Mouse (Mus musculus) kidney, postnatal 25 days (tissue): ENCODE measurements around the gene Ptges3.
"Not testable (repeated sequence)": the region's sequence is repeated elsewhere in the genome, so short reads cannot be mapped to it uniquely, and the experiment has no call there.

Experiments used
- DNase-seq, 2 experiments: peaks; one replicate each; pipeline ENCODE4 v3.0.0; 2021; ENCODE audit warnings: mixed read lengths in 2 of 2

Gene Ptges3

DNA sequence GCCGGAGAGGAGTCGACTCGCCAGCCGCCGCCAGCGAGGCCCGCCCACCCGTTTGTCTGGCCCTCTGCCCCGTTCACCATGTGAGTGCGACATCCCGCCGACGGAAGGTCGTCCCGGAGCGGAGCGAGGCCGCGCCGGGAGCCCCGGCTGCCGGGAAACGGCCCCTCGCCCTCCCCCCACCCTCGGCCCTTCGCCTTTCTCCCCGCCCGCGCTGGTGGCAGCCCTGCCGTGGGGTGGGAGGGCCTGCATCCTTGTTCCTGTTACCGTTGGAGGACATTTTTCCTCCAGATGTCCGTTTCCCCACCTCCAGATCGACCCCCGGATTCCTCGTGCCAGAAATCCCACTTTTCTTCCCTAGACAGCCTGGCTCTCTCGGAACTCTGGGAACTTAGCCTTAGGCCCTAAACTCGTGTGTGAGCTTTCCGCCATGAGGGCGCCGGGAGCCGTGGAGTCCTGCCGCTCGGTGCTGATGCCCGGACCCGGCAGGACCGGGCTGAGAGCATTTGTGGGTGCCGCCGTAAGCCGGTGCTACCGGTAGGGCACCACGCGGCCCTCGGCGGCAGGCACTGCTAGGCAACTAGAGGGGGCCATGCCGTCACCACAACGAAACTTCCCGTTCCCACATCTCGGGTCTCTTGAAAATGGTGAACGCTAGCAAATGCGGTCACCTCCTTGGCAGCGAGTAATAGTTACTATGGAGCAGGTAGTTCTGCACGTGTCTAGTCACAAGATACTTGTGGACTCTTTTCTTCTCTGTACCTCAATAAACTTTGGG, 640 bp downstream of the Ptges3 start:
- peak; percentile 50 to 71 for DNase-seq

GRCm38 (mm10) chr10:128061109-128061508, 2.4 kb downstream of the Ptges3 start:
- DNase-seq: no peak

DNA sequence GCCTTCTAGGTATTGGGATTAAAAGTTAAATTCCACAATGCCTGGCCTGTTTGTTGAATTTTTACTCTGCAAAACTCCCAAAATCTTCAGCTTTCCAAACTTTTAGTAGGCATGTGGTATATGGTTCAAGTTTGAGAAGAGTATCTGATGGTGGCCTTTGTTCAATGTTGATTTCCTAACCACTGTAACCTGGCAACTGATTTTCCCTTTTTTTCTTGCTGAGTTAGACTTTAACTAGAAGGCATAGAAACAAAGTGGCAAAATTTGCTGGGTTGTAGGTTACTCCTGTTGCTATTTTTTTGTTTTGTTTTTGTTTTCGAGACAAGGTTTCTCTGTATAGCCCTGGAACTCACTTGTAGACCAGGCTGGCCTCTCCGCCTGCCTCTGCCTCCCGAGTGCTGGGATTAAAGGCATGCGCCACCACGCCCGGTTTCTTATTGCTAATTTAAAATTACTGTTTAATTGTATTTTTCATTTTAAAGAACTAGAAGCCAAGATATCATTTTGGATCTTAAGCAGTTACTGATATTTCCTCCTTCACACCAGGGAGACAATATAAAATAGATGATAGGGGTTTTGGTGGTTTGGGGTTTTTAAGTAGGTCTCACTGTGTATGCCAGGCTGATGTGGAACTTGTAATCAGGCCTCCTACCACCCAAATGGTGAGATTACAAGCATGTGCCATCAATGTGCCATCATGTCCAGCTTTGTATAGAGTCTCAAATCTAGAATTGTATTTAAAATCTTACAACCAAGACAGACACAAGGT, 3.7 kb downstream of the Ptges3 start:
- DNase-seq: no peak

GRCm38 (mm10) chr10:128066072-128066471, 7.3 kb downstream of the Ptges3 start:
- no peak for DNase-seq

DNA sequence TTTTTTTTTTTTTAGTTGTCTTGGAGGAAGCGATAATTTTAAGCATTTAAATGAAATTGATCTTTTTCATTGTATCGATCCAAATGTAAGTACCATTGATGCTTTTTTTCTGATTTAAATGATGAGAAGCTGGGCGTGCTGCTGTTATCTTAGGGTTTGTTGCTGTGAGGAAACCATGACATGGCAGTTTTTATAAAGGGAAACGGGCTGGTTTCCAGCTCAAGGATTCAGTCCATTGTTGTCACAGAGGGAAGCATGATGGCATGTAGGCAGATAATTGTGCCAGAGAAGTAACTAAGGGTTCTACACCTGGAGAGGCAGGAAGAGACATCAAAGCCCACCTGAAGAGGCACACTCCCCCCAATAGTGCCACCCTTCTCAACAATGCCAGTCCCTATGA, 10.4 kb downstream of the Ptges3 start:
- DNase-seq: no peak

DNA sequence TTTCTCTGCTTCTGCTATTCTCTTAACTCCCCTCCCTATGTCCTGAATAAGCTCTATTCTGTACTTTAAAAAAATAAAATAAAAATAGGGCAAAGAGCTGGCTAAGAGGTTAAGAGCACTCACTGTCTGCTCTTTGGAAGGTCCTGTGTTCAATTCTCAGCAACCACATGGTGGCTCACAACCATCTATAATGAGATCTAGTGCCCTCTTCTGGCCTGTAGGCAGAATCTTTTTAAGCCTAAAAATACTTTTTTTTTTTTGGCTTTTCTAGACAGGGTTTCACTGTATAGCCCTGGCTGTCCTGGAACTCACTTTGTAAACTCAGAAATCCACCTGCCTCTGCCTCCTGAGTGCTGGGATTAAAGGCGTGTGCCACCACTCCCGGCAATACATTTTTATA, 11.7 kb downstream of the Ptges3 start:
- not testable (repeated sequence) for DNase-seq

- not testable (repeated sequence) for DNase-seq
Observed at GRCm38 (mm10) chr10:128078269-128078668, 19.5 kb downstream of the Ptges3 start.

DNA sequence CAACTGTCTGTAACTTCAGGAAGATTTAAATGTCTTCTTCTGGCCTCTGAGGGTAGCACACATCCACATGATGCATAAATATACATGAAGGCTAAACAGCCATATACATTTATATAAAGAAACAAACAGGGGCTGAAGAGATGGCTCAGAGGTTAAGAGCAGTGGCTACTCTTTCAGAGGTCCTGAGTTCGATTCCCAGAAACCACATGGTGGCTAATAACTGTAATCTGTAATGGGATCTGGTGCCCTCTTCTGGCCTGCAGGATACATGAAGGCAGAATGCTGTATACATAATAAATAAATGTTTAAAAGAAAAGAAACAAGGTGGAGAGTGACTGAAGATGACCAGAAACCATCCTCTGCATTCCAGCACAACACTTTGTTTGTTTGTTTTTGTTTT, 21.7 kb downstream of the Ptges3 start:
- peak in 1 of 2 experiments; percentile 57 for DNase-seq

- DNase-seq: no peak
Observed at GRCm38 (mm10) chr10:128081807-128082476, 23.2 kb downstream of the Ptges3 start.

GRCm38 (mm10) chr10:128082477-128082808, 23.7 kb downstream of the Ptges3 start:
- no peak for DNase-seq

GRCm38 (mm10) chr10:128082880-128083421, 24.2 kb downstream of the Ptges3 start, which contains the start of gene Atp5b:
TSS of gene Atp5b (plus strand) at chr10:128083273.
- DNase-seq: peak; percentile 98 to 99

DNA sequence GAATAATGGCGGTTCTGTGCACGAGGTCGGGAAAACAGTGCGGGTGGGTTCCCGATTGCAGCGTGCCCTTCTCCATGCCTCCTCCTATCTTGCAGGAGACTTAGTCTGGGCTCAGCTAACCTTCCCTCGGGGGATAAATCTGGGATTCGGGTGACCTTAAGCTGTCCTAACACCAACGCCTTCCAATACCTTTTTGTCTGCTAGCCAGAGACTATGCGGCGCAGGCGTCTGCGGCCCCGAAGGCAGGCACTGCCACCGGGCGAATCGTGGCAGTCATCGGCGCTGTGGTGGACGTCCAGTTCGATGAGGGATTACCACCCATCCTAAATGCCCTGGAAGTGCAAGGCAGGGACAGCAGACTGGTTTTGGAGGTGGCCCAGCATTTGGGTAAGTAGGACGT, 24.9 kb downstream of the Ptges3 start:
- peak in 1 of 2 experiments; percentile 39 for DNase-seq

- DNase-seq: no peak
Observed at GRCm38 (mm10) chr10:128084160-128084559, 25.4 kb downstream of the Ptges3 start.

DNA sequence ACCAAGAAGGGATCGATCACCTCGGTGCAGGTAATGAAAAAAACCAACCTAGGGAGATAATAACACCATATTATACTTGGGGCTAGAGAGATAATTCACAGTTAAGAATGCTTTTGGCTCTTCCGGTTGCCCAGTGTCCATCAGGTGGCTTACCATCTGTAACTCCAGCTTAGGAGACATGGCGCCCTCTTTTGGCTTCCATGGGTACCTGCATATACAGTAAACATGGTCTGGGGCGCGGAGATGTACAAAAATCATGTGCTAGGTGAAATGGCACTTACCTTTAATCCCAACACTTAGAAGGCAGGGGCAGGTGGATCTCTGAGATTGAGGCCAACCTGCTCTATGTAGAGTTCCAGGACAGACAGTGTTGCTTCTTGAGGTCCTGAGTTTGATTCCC, 27.6 kb downstream of the Ptges3 start:
- peak; percentile 37 to 55 for DNase-seq

DNA sequence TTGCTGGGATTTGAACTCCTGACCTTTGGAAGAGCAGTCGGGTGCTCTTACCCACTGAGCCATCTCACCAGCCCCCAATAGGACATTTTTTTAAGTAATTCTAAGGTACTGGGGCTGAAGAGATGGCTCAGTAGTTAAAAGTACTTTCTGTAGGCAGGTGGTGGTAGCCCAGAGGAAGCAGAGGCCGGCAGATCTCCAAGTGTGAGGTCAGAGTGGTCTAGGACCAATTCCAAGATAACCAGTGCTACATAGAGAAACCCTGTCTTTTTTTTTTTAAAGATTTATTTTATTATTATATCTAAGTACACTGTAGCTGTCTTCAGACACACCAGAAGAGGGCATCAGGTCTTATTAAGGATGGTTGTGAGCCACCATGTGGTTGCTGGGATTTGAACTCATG, 28.5 kb downstream of the Ptges3 start:
- not testable (repeated sequence) for DNase-seq

- peak in 1 of 2 experiments; percentile 40 for DNase-seq
Observed at GRCm38 (mm10) chr10:128088181-128088580, 29.4 kb downstream of the Ptges3 start.

- no peak for DNase-seq
Observed at GRCm38 (mm10) chr10:128089842-128090241, 31.1 kb downstream of the Ptges3 start.

DNA sequence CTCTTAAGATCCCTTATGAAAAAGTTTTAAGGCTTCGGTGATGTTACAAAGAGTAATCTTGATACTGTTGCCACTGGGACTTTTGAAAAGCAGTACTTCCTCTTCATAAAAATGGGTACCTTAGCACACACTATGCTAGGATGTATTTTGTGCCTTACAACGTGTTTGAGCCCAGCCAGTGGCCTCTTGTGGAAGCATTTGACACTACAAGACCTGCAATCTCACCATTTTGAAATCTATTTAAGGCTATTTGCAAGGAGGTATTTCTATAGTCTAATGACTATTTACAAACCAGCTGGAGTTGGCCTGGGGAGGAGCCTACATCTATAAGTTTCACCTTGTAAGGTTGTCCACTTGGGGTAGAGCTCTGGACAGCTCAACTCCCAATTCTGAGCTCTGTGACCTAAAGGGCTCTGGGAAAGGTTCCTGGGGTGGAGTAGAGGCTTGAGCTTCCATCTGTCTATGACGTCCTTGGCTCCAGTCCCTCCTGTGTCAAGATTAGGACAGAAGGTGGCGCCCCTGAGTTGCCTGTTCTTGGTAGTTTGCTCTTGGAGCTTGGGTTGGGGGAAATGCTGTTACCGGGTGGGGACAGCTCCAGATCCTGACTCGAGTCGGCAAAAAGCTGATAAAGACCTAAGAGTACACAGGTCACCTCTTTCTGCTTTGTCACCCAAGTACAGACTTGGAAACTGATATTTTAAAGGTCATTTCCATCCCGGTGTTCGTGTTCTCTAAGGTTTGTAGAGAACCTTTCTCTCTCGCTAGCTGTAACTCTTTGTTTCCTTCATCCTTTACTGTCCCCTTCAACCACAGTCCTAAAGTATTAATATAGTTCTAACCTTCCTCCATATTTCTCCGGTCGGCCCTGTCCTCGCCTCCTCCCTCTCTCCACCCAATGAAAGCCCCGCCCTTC, 32.2 kb downstream of the Ptges3 start:
- DNase-seq: peak; percentile 91 to 94

- DNase-seq: peak; percentile 80 to 90
Observed at GRCm38 (mm10) chr10:128091564-128092505, 33.1 kb downstream of the Ptges3 start, which contains the start of gene Baz2a. TSS of gene Baz2a (plus strand) at chr10:128091577.
